Mouse (Mus musculus) small intestine, adult 2 months (tissue): Measurements from ENCODE around the gene Fau. TPM values are rescaled to one million over a fixed set of nuclear protein-coding genes. Genes with fewer than 3 reads are reported as not detected.

Experiments
- H3K27ac ChIP-seq: fragments of 200-500 bp; 2 replicates; pipeline ENCODE4 v1.5.1; 2012; ENCODE audit warnings: low read depth, low read length, control low read depth, inconsistent platforms; ENCODE audit not compliant: insufficient read depth
- H3K27me3 ChIP-seq: fragments of 200-500 bp; 2 replicates; pipeline ENCODE4 v1.6.1; 2012; ENCODE audit warnings: mild to moderate bottlenecking, moderate library complexity, low read length, inconsistent platforms; ENCODE audit not compliant: control insufficient read depth, insufficient read depth
- H3K36me3 ChIP-seq: fragments of 200-500 bp; 2 replicates; pipeline ENCODE4 v1.6.1; 2012; ENCODE audit warnings: mild to moderate bottlenecking, low read length, control low read depth, inconsistent platforms; ENCODE audit not compliant: control insufficient read depth, insufficient read depth
- H3K4me1 ChIP-seq: fragments of 200-500 bp; 2 replicates; pipeline ENCODE4 v1.6.1; 2012; ENCODE audit warnings: low read length, inconsistent platforms, mixed read lengths; ENCODE audit not compliant: control insufficient read depth, insufficient read depth, insufficient read length
- H3K4me3 ChIP-seq: fragments of 200-500 bp; 2 replicates; pipeline ENCODE4 v1.5.1; 2012; ENCODE audit warnings: low read depth, mild to moderate bottlenecking, control low read depth, inconsistent platforms, low read length, moderate library complexity
- CTCF ChIP-seq: fragments of 200-500 bp; IDR thresholded peaks from 2 replicates; pipeline ENCODE4 v1.5.1; 2012; ENCODE audit warnings: low read depth, mild to moderate bottlenecking, control low read depth, inconsistent platforms, low read length, moderate library complexity, mixed read lengths; ENCODE audit not compliant: insufficient replicate concordance, insufficient read length; ENCODE audit errors: extremely low read depth
- POLR2A ChIP-seq: fragments of 200-500 bp; IDR thresholded peaks from 2 replicates; pipeline ENCODE4 v1.6.1; 2012; ENCODE audit warnings: low read depth, mild to moderate bottlenecking, control low read depth, inconsistent platforms, low read length, moderate library complexity
- WGBS: fragments of 180-500 bp; shearing (Covaris S2); methylation state at CpG from one replicate; pipeline ENCODE4 v1.1.7; 2018; 5-methylcytosine and 5-hydroxymethylcytosine counted together
- polyA plus RNA-seq: library from polyadenylated mRNA; depleted of rRNA; stranded (reverse); fragments of >200 nt; gene quantifications from 2 replicates; pipeline ENCODE4 v1.2.3, GENCODE M21; 2012; rRNA removed

Fau gene
- polyA plus RNA-seq, 1 experiment, result 2,469 TPM

DNA sequence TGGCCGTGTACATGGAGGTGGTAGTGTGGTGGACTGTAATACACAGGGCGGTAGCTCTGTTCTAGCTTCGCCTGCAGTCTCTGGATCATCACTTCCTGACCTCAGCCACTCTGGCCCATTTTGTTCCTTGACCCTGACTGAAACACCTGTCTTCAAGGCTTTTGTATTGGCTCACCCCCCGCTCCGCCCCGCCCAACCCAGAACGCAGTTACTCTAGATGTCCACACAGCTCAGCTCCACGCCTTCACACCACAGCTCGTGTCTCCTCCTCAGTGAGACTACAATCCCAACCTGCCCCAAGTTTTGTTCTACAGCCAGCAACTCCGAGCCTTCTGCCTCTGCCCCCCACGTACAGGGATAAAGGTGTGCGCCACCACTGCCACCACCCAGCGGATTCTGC lies 31.2 kb downstream of the Fau start:
- peaks cover 1% of the 10 kb centered on the region; the same call in 1 of the 2 replicates for H3K36me3 ChIP-seq
- H3K27ac ChIP-seq, result no peak overlapping the region
- H3K4me1 ChIP-seq, result peaks cover 6% of the 10 kb centered on the region
- 75% methylated on average over 13 of the region's 13 CpGs for WGBS
- no peaks in the 10 kb centered on the region for H3K27me3 ChIP-seq
- TF ChIP-seq POLR2A, result no peak
- TF ChIP-seq CTCF, result no peak
- H3K4me3 ChIP-seq, result no peak overlapping the region

DNA sequence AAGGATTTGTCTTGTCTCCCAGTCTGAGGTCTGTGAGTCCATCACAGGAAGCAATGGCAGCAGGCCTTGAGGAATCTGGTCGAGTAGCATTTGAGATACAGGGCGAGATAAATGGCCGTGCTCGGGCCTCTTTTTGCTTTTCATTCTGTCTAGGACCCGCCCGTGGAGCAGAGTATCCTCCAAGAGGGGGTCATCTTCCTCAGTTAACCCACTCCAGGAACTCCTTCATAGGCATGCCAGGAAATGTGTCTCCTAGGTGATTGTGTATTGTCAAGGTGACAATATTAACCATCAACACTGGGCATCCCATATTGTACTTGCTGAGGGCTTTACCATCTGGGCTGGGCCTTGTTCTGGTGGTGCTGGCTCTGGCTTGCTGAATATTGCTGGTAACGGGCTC lies 36.5 kb downstream of the Fau start, which contains the start of gene AC131692.1:
Gene AC131692.1, plus strand, starts transcription at position 301 of the 400 bp plus-strand sequence.
- 86% methylated on average over 7 of the region's 7 CpGs for WGBS
- TF ChIP-seq POLR2A (no peak), CTCF (no peak)
- H3K27me3 ChIP-seq, result no peaks in the 10 kb centered on the region
- H3K4me3 ChIP-seq, result no peak within 1 kb of the TSS
- peaks cover 1% of the 10 kb centered on the region; the same call in 1 of the 2 replicates for H3K36me3 ChIP-seq
- no peaks in the 10 kb centered on the region for H3K4me1 ChIP-seq
- no peak within 1 kb of the TSS for H3K27ac ChIP-seq

- WGBS, result 83% methylated on average over 3 of the region's 3 CpGs
- H3K27ac ChIP-seq, result no peak overlapping the region
These were observed 40.2 kb downstream of the Fau start for GRCm38 (mm10) chr19:6097847-6098246.

DNA sequence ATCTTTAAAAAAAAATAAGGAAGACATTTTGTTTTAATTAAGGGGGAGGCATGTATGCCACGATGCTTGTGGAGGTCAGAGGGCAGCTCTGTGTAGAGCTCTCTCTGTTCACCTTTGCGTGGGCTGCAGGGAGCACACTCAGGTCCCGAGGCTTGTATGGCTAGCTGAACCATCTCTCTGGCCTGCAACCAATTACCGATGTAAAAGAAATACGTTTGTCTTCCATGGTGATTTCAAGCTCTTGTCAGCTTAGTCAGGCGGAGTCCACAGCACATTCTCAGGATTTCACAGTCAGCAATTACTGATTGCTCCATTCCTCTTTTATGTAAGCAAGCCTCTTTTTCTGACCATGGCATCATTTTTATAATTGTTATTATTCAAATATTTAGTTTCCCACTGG lies 43.5 kb downstream of the Fau start:
- Histone ChIP-seq H3K4me1 (peaks cover 19% of the 10 kb centered on the region), H3K36me3 (no peaks in the 10 kb centered on the region), H3K4me3 (no peak overlapping the region), H3K27me3 (no peaks in the 10 kb centered on the region), H3K27ac (no peak overlapping the region)
- WGBS, result 83% methylated on average over 6 of the region's 6 CpGs
- TF ChIP-seq CTCF (no peak), POLR2A (no peak)

More at GRCm38 (mm10) chr19:6097847-6098246, 40.2 kb downstream of the Fau start:
- no peaks in the 10 kb centered on the region for H3K36me3 ChIP-seq
- peaks cover 8% of the 10 kb centered on the region for H3K4me1 ChIP-seq
- no peak overlapping the region for H3K4me3 ChIP-seq
- no peaks in the 10 kb centered on the region for H3K27me3 ChIP-seq
- TF ChIP-seq POLR2A, result no peak

DNA sequence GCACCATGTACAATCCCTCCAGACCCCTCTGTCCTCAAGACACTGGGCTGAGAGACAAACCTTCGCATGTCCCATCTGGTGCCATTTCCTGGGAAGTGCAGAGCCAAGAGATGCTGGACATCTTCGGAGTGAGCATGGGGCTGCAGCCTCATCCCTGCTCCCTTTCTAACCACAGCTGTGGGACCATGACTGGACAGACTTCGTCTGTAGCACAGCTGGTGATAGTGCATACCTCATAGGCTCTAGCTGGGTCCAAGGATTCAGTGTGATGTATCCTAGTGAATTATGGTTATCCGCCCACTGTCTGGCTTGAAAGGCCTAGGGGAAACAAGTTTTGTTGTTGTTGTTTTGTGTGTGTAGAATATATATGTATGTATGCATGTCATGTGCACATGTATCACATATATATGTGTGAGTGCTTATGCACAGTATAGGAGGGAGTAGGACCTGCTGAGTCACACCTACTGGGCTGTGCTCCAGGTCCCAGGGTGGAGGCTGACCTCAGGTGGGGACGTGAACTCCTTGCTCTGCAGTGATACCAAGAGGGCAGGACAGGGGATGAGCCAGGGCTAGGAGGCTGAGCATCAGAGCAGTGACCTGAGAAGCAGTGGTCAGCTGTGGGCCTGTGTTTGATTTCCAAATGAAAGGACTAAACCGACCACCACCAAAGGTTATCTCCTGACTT lies 44.7 kb downstream of the Fau start:
- no peak for TF ChIP-seq POLR2A
- TF ChIP-seq CTCF, result no peak
- WGBS, result 67% methylated on average over 6 of the region's 6 CpGs
- Histone ChIP-seq H3K36me3 (no peaks in the 10 kb centered on the region), H3K4me3 (no peak overlapping the region), H3K4me1 (peaks cover 19% of the 10 kb centered on the region), H3K27ac (peak overlapping the region; percentile 26; the same call in 1 of the 2 replicates), H3K27me3 (no peaks in the 10 kb centered on the region)

DNA sequence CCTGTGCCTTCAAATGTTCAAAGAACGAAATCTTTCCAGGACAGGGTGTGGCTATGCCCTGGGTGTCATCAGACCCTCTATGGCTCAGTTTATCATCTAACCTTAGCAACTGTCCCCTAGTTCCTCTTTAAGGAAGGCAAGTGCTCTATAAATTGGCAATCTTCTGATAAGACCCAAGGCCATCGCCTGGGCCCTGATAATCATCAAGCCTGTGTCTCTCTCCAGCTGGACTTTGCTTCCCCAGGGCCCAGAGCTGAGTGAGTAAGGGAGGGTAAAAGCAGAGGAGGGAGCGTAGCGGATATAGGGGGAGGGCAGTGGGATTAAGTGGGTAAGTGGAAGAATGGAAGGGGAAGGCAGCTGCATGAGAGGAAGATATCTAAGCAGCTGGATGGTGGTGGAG lies 46.8 kb downstream of the Fau start:
- Histone ChIP-seq H3K36me3 (peaks cover 14% of the 10 kb centered on the region; the same call in 1 of the 2 replicates), H3K4me1 (peaks cover 19% of the 10 kb centered on the region), H3K27me3 (no peaks in the 10 kb centered on the region), H3K27ac (peak overlapping the region; percentile 71), H3K4me3 (no peak overlapping the region)
- no peak for TF ChIP-seq CTCF
- no peak for TF ChIP-seq POLR2A
- 30% methylated on average over 4 of the region's 4 CpGs for WGBS

DNA sequence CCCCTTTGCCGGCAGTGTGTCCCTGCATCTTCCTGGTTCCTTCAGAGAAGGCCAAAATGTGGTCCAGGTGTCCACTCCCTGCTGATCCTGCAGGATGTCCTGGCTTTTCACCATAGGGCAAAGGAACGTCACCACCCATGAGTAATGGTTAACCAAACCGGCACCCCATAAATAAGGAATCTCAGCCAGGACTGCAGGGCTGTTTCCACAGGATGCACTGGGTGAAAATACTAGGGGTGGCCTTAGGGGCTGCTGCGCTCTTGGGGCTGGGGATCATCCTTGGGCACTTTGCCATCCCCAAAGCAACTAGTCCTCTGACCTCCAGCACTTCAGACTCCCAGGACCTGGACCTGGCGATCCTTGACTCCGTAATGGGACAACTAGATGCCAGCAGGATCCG lies 47.9 kb downstream of the Fau start, which contains the start of gene Naaladl1:
Gene Naaladl1, plus strand, starts transcription at position 197 of the 400 bp plus-strand sequence.
- Histone ChIP-seq H3K36me3 (peaks cover 21% of the 10 kb centered on the region; the same call in 1 of the 2 replicates), H3K27me3 (no peaks in the 10 kb centered on the region), H3K4me1 (peaks cover 19% of the 10 kb centered on the region), H3K27ac (peak within 1 kb of the TSS; percentile 71), H3K4me3 (peak within 1 kb of the TSS; percentile 64)
- TF ChIP-seq POLR2A (peak; percentile 95), CTCF (no peak)
- WGBS, result 38% methylated on average over 7 of the region's 7 CpGs

Other genes with a start within 250 kb of the Fau start
- gene Frmd8, start 182.6 kb upstream of the Fau start, polyA plus RNA-seq, result 32.1 and 62.1 TPM in 2 replicates
- gene Slc25a45, start 180.0 kb upstream of the Fau start, polyA plus RNA-seq, result 207 and 241 TPM in 2 replicates
- gene Tigd3, start 163.7 kb upstream of the Fau start, polyA plus RNA-seq, result 0.90 and 2.0 TPM in 2 replicates
- 34.1 and 64.3 TPM in 2 replicates for gene Dpf2, start 144.8 kb upstream of the Fau start, polyA plus RNA-seq
- 10.3 and 30.6 TPM in 2 replicates for gene Cdc42ep2, start 133.0 kb upstream of the Fau start, polyA plus RNA-seq
- gene Pola2, start 93.6 kb upstream of the Fau start, polyA plus RNA-seq, result 14.2 and 40.8 TPM in 2 replicates
- 0.08 TPM in 1 of 2 replicates, not detected in the other for gene Slc22a20, start 71.7 kb upstream of the Fau start, polyA plus RNA-seq
- gene Capn1, start 41.9 kb upstream of the Fau start, polyA plus RNA-seq, result 30.9 and 129 TPM in 2 replicates
- gene Syvn1, start 11.3 kb upstream of the Fau start, polyA plus RNA-seq, result 70.9 and 103 TPM in 2 replicates
- 7.6 and 14.8 TPM in 2 replicates for gene Mrpl49, start 59 bp upstream of the Fau start, polyA plus RNA-seq
- gene Znhit2, start 3.3 kb downstream of the Fau start, polyA plus RNA-seq, result 56.8 and 78.1 TPM in 2 replicates
- 30.6 and 49.4 TPM in 2 replicates for gene Tm7sf2, start 10.5 kb downstream of the Fau start, polyA plus RNA-seq
- 46.5 and 84.2 TPM in 2 replicates for gene Vps51, start 19.4 kb downstream of the Fau start, polyA plus RNA-seq
- gene Tmem262, start 22.2 kb downstream of the Fau start, polyA plus RNA-seq, result not detected in 2 replicates
- gene Gm28374, start 24.4 kb downstream of the Fau start, polyA plus RNA-seq, result not detected in 2 replicates
- 62.1 and 119 TPM in 2 replicates for gene Zfpl1, start 27.1 kb downstream of the Fau start, polyA plus RNA-seq
- gene Cdca5, start 27.1 kb downstream of the Fau start, polyA plus RNA-seq, result 1.6 and 2.6 TPM in 2 replicates
- gene AC131692.1, start 36.6 kb downstream of the Fau start, polyA plus RNA-seq, result not detected in 2 replicates
- 46.7 and 1,874 TPM in 2 replicates for gene Naaladl1, start 47.9 kb downstream of the Fau start, polyA plus RNA-seq
- gene Sac3d1, start 60.8 kb downstream of the Fau start, polyA plus RNA-seq, result 35.7 and 46.4 TPM in 2 replicates
- 19.8 and 41.8 TPM in 2 replicates for gene Snx15, start 70.5 kb downstream of the Fau start, polyA plus RNA-seq
- 67.6 and 146 TPM in 2 replicates for gene Batf2, start 83.1 kb downstream of the Fau start, polyA plus RNA-seq
- gene Arl2, start 83.7 kb downstream of the Fau start, polyA plus RNA-seq, result 62.7 and 98.9 TPM in 2 replicates
- 0.17 and 1.7 TPM in 2 replicates for gene Majin, start 126.5 kb downstream of the Fau start, polyA plus RNA-seq
- gene Gpha2, start 168.5 kb downstream of the Fau start, polyA plus RNA-seq, result 0.74 TPM in 1 of 2 replicates, not detected in the other
- 64.2 and 112 TPM in 2 replicates for gene Ppp2r5b, start 178.0 kb downstream of the Fau start, polyA plus RNA-seq
- gene Atg2a, start 183.8 kb downstream of the Fau start, polyA plus RNA-seq, result 37.0 and 68.8 TPM in 2 replicates
- 315 and 714 TPM in 2 replicates for gene Ehd1, start 218.9 kb downstream of the Fau start, polyA plus RNA-seq
- gene Cdc42bpg, start 248.6 kb downstream of the Fau start, polyA plus RNA-seq, result 26.0 and 53.2 TPM in 2 replicates